Mouse (Mus musculus) mouse trophoblast stem cell (cell line): ENCODE results near the gene Pcsk4.

ENCODE experiments used
- in situ Hi-C, 2 experiments: fragments of 300-500 bp; cut with MseI, MboI; formaldehyde crosslinking; loops; 2 replicates in 1 of 2; 3 replicates in 1 of 2; pipeline ENCODE4 v1.15.1; 2025

The Pcsk4 gene

DNA sequence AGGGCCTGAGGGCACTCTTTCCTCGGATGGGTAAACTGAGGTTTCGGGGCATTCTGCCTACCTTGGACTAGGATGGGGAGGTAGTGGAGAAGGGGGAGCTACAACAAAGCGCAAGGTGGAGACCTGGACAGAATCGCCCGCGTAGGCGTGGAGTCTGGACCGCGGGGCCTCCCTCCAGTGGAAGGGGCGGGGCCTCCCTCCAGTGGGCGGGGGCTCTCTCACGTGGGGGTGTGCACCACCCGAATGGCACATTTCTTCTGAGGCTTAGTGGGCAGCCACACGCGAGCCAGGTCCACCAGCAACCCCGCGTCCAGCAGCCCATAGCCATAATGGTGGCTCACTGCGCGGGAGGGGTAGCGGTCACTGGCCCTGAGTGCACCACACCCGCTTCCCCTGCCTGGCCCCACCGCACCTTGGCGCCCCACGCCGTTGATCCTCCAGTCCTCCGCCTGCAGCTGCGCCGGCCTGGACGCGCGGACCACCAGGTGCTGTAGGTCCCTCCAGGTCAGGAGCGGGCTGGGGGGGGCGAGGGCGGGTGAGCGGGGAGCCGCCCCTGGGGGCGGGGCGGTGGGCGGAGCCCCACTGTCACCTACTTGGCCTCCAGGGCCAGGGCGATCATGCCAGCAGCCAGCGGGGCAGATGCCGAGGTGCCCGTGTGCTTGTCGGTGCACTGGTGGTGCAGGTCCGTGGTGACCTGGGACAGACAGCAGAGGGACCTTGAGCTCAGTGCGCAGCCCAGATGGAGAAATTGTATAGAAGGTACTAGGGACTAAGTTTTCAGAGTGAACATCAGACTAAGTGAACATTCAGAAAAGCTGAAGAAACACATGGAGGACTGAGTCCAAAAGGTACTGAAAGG is 5.8 kb downstream of the Pcsk4 start:
- in situ Hi-C loops = no loop called here

- in situ Hi-C loops = no loop called here
These were observed 6.5 kb downstream of the Pcsk4 start for GRCm38 (mm10) chr10:80322811-80323211.

DNA sequence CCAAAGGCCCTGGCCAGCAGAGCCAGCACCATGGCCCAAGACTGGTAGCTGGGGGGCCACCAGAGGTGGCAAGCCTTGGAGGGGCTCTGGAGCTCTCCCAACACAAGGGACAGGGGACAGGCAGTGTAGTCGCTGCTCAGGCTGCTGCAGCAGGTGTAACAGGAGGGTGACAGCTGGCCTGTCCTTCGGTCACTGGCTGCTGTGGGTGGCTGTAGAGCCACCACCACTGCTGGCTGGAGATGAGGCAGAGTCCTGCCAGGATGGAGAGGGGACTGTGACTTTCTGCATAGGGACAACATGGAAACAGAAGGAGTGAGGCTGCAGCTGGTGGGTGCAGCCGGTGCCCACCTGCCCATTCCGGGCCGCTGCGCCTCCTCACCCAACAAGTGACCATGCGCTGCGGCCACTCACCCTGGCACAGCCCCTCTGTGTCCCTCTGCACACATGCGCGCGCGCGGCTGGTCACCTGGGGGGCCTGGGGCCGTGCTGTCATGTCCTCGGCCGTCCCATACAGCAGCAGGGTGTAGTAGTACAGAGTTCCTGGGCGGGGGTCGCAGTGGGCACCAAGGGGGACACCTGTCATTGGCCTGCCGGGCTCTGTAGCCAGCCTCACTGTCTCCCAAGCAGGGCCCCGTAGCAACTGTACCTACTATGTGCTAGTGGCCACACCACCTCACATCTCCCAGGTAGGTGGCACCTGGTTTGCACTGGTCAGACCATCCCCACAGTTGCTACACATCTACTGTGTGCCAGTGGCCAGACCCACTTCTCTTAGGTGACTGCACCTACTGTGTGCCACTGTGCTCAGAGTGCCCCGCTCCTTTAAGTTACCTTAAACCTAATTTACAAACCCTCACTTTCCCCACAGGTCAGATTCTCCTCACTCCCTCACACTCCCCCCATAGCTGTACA is 7.4 kb downstream of the Pcsk4 start:
- in situ Hi-C loops = no loop called here

DNA sequence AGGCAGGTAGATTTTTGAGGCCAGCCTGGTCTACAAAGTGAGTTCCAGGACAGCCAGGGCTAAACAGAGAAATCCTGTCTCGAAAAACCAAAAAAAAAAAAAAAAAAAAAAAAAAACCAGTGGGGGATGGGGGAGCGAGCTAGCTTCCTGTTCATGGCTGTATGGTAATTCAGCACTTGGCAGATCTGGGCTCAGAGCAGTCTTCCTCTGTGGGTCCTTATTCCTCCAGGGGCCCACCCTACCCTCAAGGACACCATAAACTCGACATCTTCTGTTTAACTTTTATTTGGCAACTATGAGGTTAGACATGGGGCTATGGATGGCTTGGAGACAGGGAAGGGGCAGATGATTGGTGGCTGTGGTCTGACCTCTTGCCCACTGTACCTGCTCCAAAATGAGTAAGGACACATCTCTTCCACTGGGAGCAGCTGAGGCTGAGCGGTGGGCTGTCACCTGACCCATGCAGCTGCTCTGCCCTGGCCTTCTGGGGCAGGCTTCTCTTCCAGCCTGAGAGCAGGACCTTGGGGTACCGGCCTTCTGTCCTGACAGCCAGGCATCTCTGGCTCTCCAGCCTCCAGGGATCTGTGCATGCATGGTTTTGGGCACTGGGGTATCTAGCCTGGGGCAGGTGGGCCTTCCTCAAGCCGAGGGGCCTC is 8.2 kb downstream of the Pcsk4 start:
- in situ Hi-C loops = no loop called here

- in situ Hi-C loops = no loop called here
These were observed 8.9 kb downstream of the Pcsk4 start, which contains the start of gene 2310011J03Rik for GRCm38 (mm10) chr10:80320340-80320760. 2310011J03Rik (minus strand) TSS chr10:80320537.

DNA sequence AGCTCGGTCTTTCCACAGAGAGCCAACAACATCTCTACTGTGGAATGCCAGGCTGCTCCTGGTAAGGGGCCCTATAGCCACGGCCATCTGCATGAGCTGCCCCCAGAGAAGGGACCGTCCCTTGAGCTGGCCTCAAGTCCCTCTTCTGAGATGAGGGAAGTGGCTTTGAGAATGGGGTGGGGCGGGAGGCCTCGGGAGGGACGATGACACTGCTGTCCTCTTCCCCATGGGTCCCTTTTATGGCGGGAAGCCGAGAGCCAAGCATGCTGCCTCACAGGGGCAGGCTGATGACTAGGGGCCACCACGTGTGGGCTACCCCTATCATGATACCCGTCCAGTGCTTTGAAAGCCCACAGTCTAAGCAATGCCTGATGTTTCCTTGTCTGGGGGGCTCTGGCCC is 12.3 kb downstream of the Pcsk4 start:
- in situ Hi-C loops = no loop called here

DNA sequence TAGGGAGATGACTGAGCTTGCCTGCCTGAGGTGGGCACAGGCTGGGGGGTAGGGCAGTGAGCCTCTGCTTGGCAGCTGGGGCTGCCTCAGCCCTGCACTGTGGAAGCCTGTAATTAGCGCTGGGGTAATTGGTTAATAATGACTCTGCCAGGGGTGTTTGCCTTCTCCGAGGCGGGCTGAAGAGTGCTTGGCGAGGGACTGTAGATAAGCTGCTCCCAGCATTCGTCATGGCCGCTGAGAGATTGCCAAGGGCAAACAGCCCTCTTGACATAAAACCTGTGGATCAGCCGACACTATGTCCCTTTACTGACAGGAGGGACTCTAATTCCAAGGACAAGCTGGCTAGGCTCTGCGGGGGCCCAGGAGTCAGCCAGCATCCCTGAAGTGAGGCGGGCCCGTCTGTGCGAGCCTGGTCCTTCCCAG is 12.9 kb downstream of the Pcsk4 start:
- in situ Hi-C loops = no loop called here

GRCm38 (mm10) chr10:80315315-80315714 is 14.0 kb downstream of the Pcsk4 start:
- in situ Hi-C loops = no loop called here

GRCm38 (mm10) chr10:80314494-80315001 is 14.8 kb downstream of the Pcsk4 start:
- in situ Hi-C loops = no loop called here

DNA sequence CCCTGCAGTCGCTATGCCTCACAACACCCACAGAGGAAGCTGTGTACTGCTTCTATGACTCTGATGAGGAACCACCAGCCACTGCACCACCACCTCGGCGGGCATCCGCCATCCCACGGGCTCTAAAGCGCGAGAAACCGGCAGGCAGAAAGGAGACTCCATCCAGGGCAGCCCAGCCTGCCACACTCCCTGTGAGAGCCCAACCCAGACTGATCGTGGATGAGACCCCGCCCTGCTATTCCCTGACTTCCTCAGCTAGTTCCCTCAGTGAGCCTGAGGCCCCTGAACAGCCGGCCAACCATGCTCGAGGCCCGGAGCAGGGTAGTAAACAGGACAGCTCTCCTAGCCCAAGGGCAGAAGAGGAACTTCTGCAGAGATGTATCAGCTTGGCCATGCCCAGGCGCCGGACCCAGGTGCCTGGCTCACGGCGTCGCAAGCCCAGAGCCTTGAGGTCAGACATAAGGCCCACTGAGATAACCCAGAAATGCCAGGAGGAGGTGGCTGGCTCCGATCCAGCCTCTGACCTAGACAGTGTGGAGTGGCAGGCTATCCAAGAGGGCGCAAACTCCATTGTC is 15.6 kb downstream of the Pcsk4 start:
- in situ Hi-C loops = no loop called here

- in situ Hi-C loops = no loop called here
These were observed 16.5 kb downstream of the Pcsk4 start for GRCm38 (mm10) chr10:80312586-80313504.

GRCm38 (mm10) chr10:80311560-80311959 is 17.7 kb downstream of the Pcsk4 start:
- in situ Hi-C loops = no loop called here

DNA sequence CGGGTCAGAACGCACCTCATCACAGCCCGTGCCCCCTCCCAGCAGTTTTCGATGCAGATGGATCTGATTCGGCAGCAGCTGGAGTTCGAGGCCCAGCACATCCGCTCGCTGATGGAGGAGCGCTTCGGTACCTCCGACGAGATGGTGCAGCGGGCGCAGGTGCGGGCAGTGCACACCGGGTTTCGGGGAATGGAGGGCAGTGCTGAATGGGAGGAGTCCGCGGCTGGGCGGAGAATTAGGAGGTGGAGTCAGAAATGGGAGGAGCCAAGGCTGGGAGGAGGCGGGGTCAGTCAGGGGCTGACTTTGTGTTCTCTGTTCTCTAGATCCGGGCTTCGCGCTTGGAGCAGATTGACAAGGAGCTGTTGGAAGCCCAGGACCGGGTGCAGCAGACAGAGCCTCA is 24.4 kb downstream of the Pcsk4 start:
- in situ Hi-C loops = no loop called here

DNA sequence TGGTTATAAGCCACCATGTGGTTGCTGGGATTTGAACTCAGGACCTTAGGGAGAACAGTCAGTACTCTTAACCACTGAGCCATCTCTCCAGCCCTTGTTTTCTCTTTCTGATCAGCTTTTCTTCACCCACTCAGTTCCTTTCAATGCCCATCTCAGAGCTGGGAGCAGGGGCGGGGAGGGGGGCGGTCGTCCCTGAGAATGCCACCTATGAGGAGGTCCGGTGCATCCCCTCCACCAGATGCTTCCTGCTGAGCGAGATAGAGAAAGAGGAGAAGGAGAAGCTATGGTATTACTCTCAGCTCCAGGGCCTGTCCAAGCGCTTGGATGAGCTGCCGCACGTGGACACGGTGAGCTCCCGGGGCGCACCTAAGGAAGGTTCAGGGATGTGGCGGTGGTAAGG is 24.8 kb downstream of the Pcsk4 start:
- in situ Hi-C loops = no loop called here

GRCm38 (mm10) chr10:80302471-80302881 is 26.8 kb downstream of the Pcsk4 start:
- in situ Hi-C loops = no loop called here

DNA sequence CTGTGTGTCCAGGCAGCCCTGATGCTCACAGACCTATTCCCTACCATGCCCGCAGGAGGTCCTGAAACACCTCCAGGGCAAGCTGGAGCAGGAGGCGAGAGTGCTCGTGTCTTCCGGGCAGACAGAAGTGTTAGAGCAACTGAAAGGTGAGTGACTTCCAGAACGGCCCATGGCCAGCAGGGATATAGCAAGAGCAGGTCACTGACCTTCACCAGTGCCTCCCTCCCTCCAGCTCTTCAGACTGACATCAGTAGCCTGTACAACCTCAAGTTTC is 27.3 kb downstream of the Pcsk4 start:
- in situ Hi-C loops = no loop called here

- in situ Hi-C loops = no loop called here
These were observed 27.8 kb downstream of the Pcsk4 start for GRCm38 (mm10) chr10:80301256-80302081.

DNA sequence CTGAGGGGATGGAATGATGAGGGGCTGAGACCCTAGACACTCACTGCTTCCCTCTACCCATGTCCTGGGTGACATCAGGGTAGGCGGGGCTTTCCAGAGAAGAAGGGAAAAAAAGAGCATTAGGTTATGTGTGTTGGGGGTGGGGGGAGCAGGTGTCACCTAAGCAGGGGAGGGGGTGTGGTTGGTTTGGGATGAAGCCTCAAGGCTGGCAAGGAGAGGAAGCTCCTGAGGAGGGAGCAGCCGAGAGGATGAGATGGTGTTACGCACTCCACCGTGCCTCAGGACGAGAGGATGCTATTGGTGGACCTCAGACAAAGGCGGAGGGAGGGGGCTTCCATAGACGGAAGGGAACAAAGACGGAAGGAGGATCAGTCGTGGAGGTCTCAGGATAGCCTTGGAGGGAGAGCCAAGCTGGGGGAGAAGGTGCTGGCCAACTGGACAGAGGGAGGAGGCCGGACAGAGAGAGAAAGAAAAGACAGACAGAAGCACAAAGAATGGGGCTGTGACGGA is 28.6 kb downstream of the Pcsk4 start:
- in situ Hi-C loops = no loop called here

GRCm38 (mm10) chr10:80299824-80300223 is 29.5 kb downstream of the Pcsk4 start:
- in situ Hi-C loops = no loop called here
